Mouse (Mus musculus) spleen, postnatal 36 days (tissue): ENCODE measurements around the gene Cep97.
"Not testable (repeated sequence)": the region's sequence is repeated elsewhere in the genome, so short reads cannot be mapped to it uniquely, and the experiment has no call there.

Source experiments
- DNase-seq, 2 experiments: peaks; one replicate each; pipeline ENCODE4 v3.0.0; 2022; ENCODE audit warnings: low spot score in 2 of 2, mixed read lengths in 1 of 2

The Cep97 gene

GRCm38 (mm10) chr16:55947876-55948410 is 13.3 kb upstream of the Cep97 start:
- not testable (repeated sequence) for DNase-seq

GRCm38 (mm10) chr16:55947266-55947665 is 12.6 kb upstream of the Cep97 start:
- no peak for DNase-seq

GRCm38 (mm10) chr16:55940781-55941180 is 6.1 kb upstream of the Cep97 start:
- DNase-seq, result no peak

GRCm38 (mm10) chr16:55939703-55940102 is 5.0 kb upstream of the Cep97 start:
- no peak for DNase-seq

- DNase-seq, result no peak
These were observed 4.1 kb upstream of the Cep97 start for GRCm38 (mm10) chr16:55938761-55939160.

GRCm38 (mm10) chr16:55933681-55934343 is 843 bp downstream of the Cep97 start:
- peak; percentile 36 to 48 for DNase-seq

- DNase-seq, result no peak
These were observed 10.6 kb downstream of the Cep97 start for GRCm38 (mm10) chr16:55924010-55924409.

- DNase-seq, result no peak
These were observed 12.6 kb downstream of the Cep97 start for GRCm38 (mm10) chr16:55922079-55922478.

GRCm38 (mm10) chr16:55914716-55915115 is 19.9 kb downstream of the Cep97 start:
- DNase-seq, result no peak

GRCm38 (mm10) chr16:55910208-55910793 is 24.4 kb downstream of the Cep97 start:
- DNase-seq, result no peak

- no peak for DNase-seq
These were observed 27.6 kb downstream of the Cep97 start for GRCm38 (mm10) chr16:55906928-55907679.

- DNase-seq, result no peak
These were observed 29.3 kb downstream of the Cep97 start for GRCm38 (mm10) chr16:55905370-55905769.

- DNase-seq, result no peak
These were observed 32.6 kb downstream of the Cep97 start for GRCm38 (mm10) chr16:55901839-55902756.

- DNase-seq, result no peak
These were observed 36.2 kb downstream of the Cep97 start for GRCm38 (mm10) chr16:55898385-55899002.

- DNase-seq, result no peak
These were observed 39.0 kb downstream of the Cep97 start for GRCm38 (mm10) chr16:55895651-55896095.

- DNase-seq, result peak; percentile 87 to 90
These were observed 39.6 kb downstream of the Cep97 start, which contains the start of gene Nxpe3 for GRCm38 (mm10) chr16:55894893-55895650. Nxpe3 (minus strand) TSS chr16:55895285.

GRCm38 (mm10) chr16:55894536-55894892 is 40.1 kb downstream of the Cep97 start:
- DNase-seq, result peak in 1 of 2 experiments; percentile 32

- no peak for DNase-seq
These were observed 41.1 kb downstream of the Cep97 start for GRCm38 (mm10) chr16:55893410-55894107.

- peak in 1 of 2 experiments; percentile 62 for DNase-seq
These were observed 42.2 kb downstream of the Cep97 start for GRCm38 (mm10) chr16:55892484-55892883.
